Mouse (Mus musculus) lung, embryonic 15.5 days (tissue): Measurements from ENCODE around the gene Msi2. TPM values are rescaled to one million over a fixed set of nuclear protein-coding genes. Genes with fewer than 3 reads are reported as not detected.

Experiments used
- ATAC-seq: fragments of 200-750 bp; cut with Nextera tagmentation; 2 replicates; pipeline ENCODE4 v1.8.0; 2017; ENCODE audit warnings: moderate number of reproducible peaks, borderline replicate concordance; ENCODE audit not compliant: low FRiP score, low TSS enrichment; ENCODE audit errors: extremely low read depth
- H3K27ac ChIP-seq: fragments of 300-500 bp; sonication (generic); 2 replicates; pipeline ENCODE4 v1.5.1; 2015; ENCODE audit warnings: moderate library complexity, mild to moderate bottlenecking, inconsistent platforms
- H3K27me3 ChIP-seq: fragments of 300-500 bp; sonication (generic); 2 replicates; pipeline ENCODE4 v1.6.1; 2015; ENCODE audit warnings: inconsistent platforms
- H3K36me3 ChIP-seq: fragments of 300-500 bp; sonication (generic); 2 replicates; pipeline ENCODE4 v1.6.1; 2015; ENCODE audit warnings: inconsistent platforms
- H3K4me1 ChIP-seq: fragments of 300-500 bp; sonication (generic); 2 replicates; pipeline ENCODE4 v1.6.1; 2015; ENCODE audit warnings: inconsistent platforms
- H3K4me2 ChIP-seq: fragments of 300-500 bp; sonication (generic); 2 replicates; pipeline ENCODE4 v1.6.1; 2015; ENCODE audit warnings: inconsistent platforms, mild to moderate bottlenecking, moderate library complexity
- H3K4me3 ChIP-seq: fragments of 300-500 bp; sonication (generic); 2 replicates; pipeline ENCODE4 v1.5.1; 2015; ENCODE audit warnings: mild to moderate bottlenecking, inconsistent platforms
- H3K9ac ChIP-seq: fragments of 300-500 bp; sonication (generic); 2 replicates; pipeline ENCODE4 v1.6.1; 2015; ENCODE audit warnings: inconsistent platforms
- H3K9me3 ChIP-seq: fragments of 300-500 bp; sonication (generic); 2 replicates; pipeline ENCODE4 v1.6.1; 2016; ENCODE audit warnings: inconsistent platforms
- WGBS: fragments of 180-500 bp; shearing (Covaris S2); methylation state at CpG from one replicate; pipeline ENCODE4 v1.1.7; 2015; 5-methylcytosine and 5-hydroxymethylcytosine counted together
- polyA plus RNA-seq: library from polyadenylated mRNA; unstranded; fragments of >200 nt; fragmentation: Nextera tagmentation; extraction: Ambion mirVana; gene quantifications from 2 replicates; pipeline ENCODE4 v1.2.1, GENCODE M21; 2015

Msi2 gene
- polyA plus RNA-seq, 1 experiment from 2014 or later, result 13.8 TPM

- peaks cover 49% of the 10 kb centered on the region for H3K4me1 ChIP-seq
- no peak overlapping the region for H3K4me2 ChIP-seq
- H3K27ac ChIP-seq, result no peak overlapping the region
Measured at GRCm38 (mm10) chr11:88536861-88537260, 181.5 kb downstream of the Msi2 start.

GRCm38 (mm10) chr11:88534331-88534929, 183.9 kb downstream of the Msi2 start:
- no peak overlapping the region for H3K4me2 ChIP-seq

More at GRCm38 (mm10) chr11:88536861-88537260, 181.5 kb downstream of the Msi2 start:
- H3K9ac ChIP-seq, result no peak overlapping the region
- 88% methylated on average over 2 of the region's 2 CpGs for WGBS
- H3K9me3 ChIP-seq, result no peaks in the 10 kb centered on the region
- H3K36me3 ChIP-seq, result no peaks in the 10 kb centered on the region
- no peaks in the 10 kb centered on the region for H3K27me3 ChIP-seq
- no peak for ATAC-seq
- no peak overlapping the region for H3K4me3 ChIP-seq

GRCm38 (mm10) chr11:88532016-88532415, 186.3 kb downstream of the Msi2 start:
- 50% methylated on average over 2 of the region's 2 CpGs for WGBS
- no peak overlapping the region for H3K4me3 ChIP-seq
- no peaks in the 10 kb centered on the region for H3K9me3 ChIP-seq
- H3K27me3 ChIP-seq, result no peaks in the 10 kb centered on the region
- no peak overlapping the region for H3K27ac ChIP-seq
- ATAC-seq, result no peak
- H3K4me2 ChIP-seq, result no peak overlapping the region
- no peak overlapping the region for H3K9ac ChIP-seq
- H3K36me3 ChIP-seq, result no peaks in the 10 kb centered on the region
- H3K4me1 ChIP-seq, result peaks cover 43% of the 10 kb centered on the region

More at GRCm38 (mm10) chr11:88534331-88534929, 183.9 kb downstream of the Msi2 start:
- 44% methylated on average over 11 of the region's 11 CpGs for WGBS
- ATAC-seq, result no peak
- no peaks in the 10 kb centered on the region for H3K27me3 ChIP-seq
- no peaks in the 10 kb centered on the region for H3K9me3 ChIP-seq
- no peaks in the 10 kb centered on the region for H3K36me3 ChIP-seq
- H3K27ac ChIP-seq, result no peak overlapping the region
- H3K4me3 ChIP-seq, result no peak overlapping the region
- H3K4me1 ChIP-seq, result peaks cover 37% of the 10 kb centered on the region
- no peak overlapping the region for H3K9ac ChIP-seq

DNA sequence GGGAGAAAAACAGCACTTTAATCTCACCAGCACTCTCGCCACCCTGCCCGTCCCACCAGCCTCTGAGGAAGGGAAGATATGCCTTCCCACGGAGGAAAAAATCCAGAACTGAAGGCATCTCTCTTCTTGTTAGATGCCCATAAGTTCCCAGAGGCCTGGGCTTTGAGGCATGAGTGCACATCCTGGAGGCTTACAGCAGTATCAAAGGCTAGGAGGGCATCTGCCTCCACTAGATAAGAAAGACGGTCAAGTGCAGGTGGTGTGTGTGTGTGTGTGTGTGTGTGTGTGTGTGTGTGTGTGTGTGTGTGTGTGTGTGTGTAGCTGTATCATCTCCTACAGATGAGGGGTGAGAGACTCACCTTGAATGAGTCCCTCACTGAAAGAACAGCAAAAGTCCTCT, 188.3 kb downstream of the Msi2 start:
- Histone ChIP-seq H3K4me2 (no peak overlapping the region), H3K27me3 (no peaks in the 10 kb centered on the region), H3K9ac (no peak overlapping the region), H3K36me3 (no peaks in the 10 kb centered on the region), H3K27ac (no peak overlapping the region), H3K4me1 (peaks cover 58% of the 10 kb centered on the region), H3K4me3 (no peak overlapping the region), H3K9me3 (no peaks in the 10 kb centered on the region)
- no peak for ATAC-seq
- 78% methylated on average over 4 of the region's 4 CpGs for WGBS

- no peak overlapping the region for H3K4me3 ChIP-seq
- WGBS, result 23% methylated on average over 8 of the region's 8 CpGs
- H3K4me2 ChIP-seq, result no peak overlapping the region
- peak overlapping the region; percentile 72 for H3K27ac ChIP-seq
- no peaks in the 10 kb centered on the region for H3K36me3 ChIP-seq
- ATAC-seq, result peak; percentile 41; the same call in 1 of the 2 replicates
- no peaks in the 10 kb centered on the region for H3K27me3 ChIP-seq
- H3K4me1 ChIP-seq, result peaks cover 64% of the 10 kb centered on the region
- H3K9ac ChIP-seq, result no peak overlapping the region
- no peaks in the 10 kb centered on the region for H3K9me3 ChIP-seq
Measured at GRCm38 (mm10) chr11:88528522-88529101, 189.7 kb downstream of the Msi2 start.

DNA sequence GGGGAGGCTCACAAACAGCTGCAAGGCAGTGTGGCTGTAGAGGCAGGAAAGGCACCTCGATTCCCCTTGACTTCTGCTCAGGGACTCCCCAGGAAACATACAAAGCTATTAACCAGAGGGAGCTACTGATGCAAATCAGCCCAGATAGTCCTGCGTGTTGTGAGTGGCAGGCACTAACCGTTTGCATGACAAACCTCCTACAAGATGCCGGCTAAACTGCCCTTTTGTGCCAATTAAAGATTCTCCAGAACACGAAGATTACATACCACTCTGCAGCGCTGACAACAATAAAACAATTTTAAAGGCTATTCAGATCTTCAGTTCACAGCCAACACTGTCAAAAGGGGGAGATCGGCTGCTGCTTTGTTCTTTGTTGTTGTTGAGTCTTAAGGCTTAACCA, 191.6 kb downstream of the Msi2 start:
- no peak overlapping the region for H3K4me2 ChIP-seq
- no peak for ATAC-seq
- no peak overlapping the region for H3K27ac ChIP-seq
- peaks cover 73% of the 10 kb centered on the region for H3K4me1 ChIP-seq
- WGBS, result 33% methylated on average over 7 of the region's 7 CpGs
- H3K27me3 ChIP-seq, result no peaks in the 10 kb centered on the region
- H3K9me3 ChIP-seq, result no peaks in the 10 kb centered on the region
- no peak overlapping the region for H3K9ac ChIP-seq
- H3K36me3 ChIP-seq, result no peaks in the 10 kb centered on the region
- no peak overlapping the region for H3K4me3 ChIP-seq

GRCm38 (mm10) chr11:88524790-88525575, 193.3 kb downstream of the Msi2 start:
- H3K27me3 ChIP-seq, result no peaks in the 10 kb centered on the region
- H3K9me3 ChIP-seq, result no peaks in the 10 kb centered on the region
- H3K36me3 ChIP-seq, result no peaks in the 10 kb centered on the region
- no peak overlapping the region for H3K4me3 ChIP-seq
- peak overlapping the region; percentile 57 for H3K27ac ChIP-seq
- H3K9ac ChIP-seq, result no peak overlapping the region
- H3K4me1 ChIP-seq, result peaks cover 82% of the 10 kb centered on the region
- H3K4me2 ChIP-seq, result no peak overlapping the region
- ATAC-seq, result peak; percentile 37
- WGBS, result 16% methylated on average over 10 of the region's 10 CpGs

- H3K4me3 ChIP-seq, result no peak overlapping the region
- H3K9ac ChIP-seq, result no peak overlapping the region
- no peaks in the 10 kb centered on the region for H3K27me3 ChIP-seq
- H3K4me2 ChIP-seq, result no peak overlapping the region
- peaks cover 76% of the 10 kb centered on the region for H3K4me1 ChIP-seq
- H3K36me3 ChIP-seq, result no peaks in the 10 kb centered on the region
- 0 out of 2 replicates have a peak, but pooled peaks have one; percentile 10 for ATAC-seq
- no peaks in the 10 kb centered on the region for H3K9me3 ChIP-seq
- H3K27ac ChIP-seq, result peak overlapping the region; percentile 57
Measured at GRCm38 (mm10) chr11:88524437-88524789, 193.9 kb downstream of the Msi2 start.

DNA sequence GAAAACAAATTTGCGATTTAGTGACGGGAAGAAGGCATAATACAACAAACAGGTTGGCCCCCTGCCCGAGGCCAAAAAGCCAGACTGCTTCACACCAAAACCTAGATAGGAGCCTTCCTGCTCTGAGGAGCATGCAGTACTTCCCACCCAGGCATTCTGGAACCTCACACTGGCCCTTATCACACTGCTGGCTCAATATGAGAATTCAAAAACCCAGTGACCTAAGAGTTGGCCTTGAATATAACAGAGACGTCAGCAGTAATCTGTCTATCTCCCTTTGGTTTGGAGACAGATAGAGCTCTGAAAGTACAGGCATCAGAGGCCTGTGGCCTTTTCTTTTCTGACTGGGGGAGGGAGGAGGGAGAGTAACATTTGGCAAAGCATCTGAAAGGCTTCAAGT, 194.4 kb downstream of the Msi2 start:
- H3K36me3 ChIP-seq, result no peaks in the 10 kb centered on the region
- 24% methylated on average over 4 of the region's 4 CpGs for WGBS
- ATAC-seq, result peak; percentile 43; the same call in 1 of the 2 replicates
- H3K9me3 ChIP-seq, result no peaks in the 10 kb centered on the region
- H3K4me3 ChIP-seq, result no peak overlapping the region
- no peak overlapping the region for H3K4me2 ChIP-seq
- H3K4me1 ChIP-seq, result peaks cover 72% of the 10 kb centered on the region
- H3K27ac ChIP-seq, result peak overlapping the region; percentile 57; the same call in 1 of the 2 replicates
- H3K9ac ChIP-seq, result no peak overlapping the region
- H3K27me3 ChIP-seq, result no peaks in the 10 kb centered on the region

- Histone ChIP-seq H3K9ac (no peak overlapping the region), H3K9me3 (no peaks in the 10 kb centered on the region), H3K4me3 (no peak overlapping the region), H3K27me3 (no peaks in the 10 kb centered on the region), H3K36me3 (no peaks in the 10 kb centered on the region), H3K4me2 (no peak overlapping the region), H3K4me1 (peaks cover 67% of the 10 kb centered on the region), H3K27ac (peak overlapping the region; percentile 57; the same call in 1 of the 2 replicates)
- 42% methylated on average over 6 of the region's 6 CpGs for WGBS
- ATAC-seq, result no peak
Measured at GRCm38 (mm10) chr11:88523511-88523910, 194.8 kb downstream of the Msi2 start.

GRCm38 (mm10) chr11:88522114-88522513, 196.2 kb downstream of the Msi2 start:
- WGBS, result 60% methylated on average over 5 of the region's 5 CpGs
- ATAC-seq, result no peak
- H3K27ac ChIP-seq, result no peak overlapping the region
- H3K4me1 ChIP-seq, result peaks cover 57% of the 10 kb centered on the region
- no peaks in the 10 kb centered on the region for H3K27me3 ChIP-seq
- no peaks in the 10 kb centered on the region for H3K9me3 ChIP-seq
- H3K9ac ChIP-seq, result no peak overlapping the region
- no peaks in the 10 kb centered on the region for H3K36me3 ChIP-seq
- no peak overlapping the region for H3K4me3 ChIP-seq
- no peak overlapping the region for H3K4me2 ChIP-seq
